Mouse (Mus musculus): Measurements from ENCODE around the gene Mllt3. TPM values are rescaled to one million over a fixed set of nuclear protein-coding genes. Genes with fewer than 3 reads are reported as not detected.

Mllt3 gene
- polyA plus RNA-seq, 1 experiment from 2014 or later, result 67.2 TPM

DNA sequence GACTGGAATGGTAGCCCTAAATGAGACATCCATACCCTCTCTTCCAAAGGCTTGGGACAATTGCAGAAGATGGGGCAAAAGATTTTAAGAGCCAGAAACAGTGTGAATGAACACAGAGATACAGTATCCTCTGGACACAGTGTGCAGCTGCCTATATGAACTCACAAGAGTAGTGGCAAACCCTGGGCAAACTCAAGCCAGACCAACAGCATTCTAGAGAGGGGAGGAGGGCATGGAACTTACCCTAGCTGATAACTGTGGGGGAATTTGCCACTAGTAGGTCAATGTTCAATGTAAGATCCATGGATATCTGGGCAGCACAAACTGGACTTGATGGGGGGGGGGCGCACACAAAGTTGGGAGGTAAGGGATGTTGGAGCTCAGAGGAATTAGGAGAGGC lies 151.2 kb downstream of the Mllt3 start:
- Histone ChIP-seq H3K27me3 (ENCODE audit: low read depth, poor library complexity, severe bottlenecking) (no peaks in the 10 kb centered on the region), H3K36me3 (peaks cover 3% of the 10 kb centered on the region), H3K27ac (replicated peaks) (no peak overlapping the region), H3K4me3 (no peak overlapping the region), H3K4me1 (peaks cover 5% of the 10 kb centered on the region), H3K9me3 (replicated peaks) (no peaks in the 10 kb centered on the region)
- DNase-seq (ENCODE audit: low spot score), result no peak
- 96% methylated on average over 1 of the region's 1 CpGs for WGBS

DNA sequence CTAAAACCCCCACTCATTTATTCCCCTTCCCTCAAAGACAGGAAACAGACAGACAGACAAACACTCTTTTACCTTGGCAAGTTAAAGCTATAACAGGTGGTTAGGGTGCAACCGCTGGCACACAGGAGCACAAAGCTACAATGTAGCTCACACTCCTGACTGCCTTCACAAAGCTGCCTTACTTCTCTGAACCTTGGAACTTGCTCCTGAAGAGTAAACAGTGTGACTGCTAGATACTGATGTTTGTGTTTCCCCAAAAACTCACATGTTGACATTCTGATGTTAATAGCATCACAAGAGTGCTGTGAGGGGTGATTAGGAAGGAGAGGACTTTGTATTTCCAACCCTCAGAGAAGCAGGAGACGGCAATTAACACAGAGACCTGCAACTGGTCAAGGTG lies 151.6 kb downstream of the Mllt3 start:
- WGBS, result 90% methylated on average over 2 of the region's 2 CpGs
- no peak for DNase-seq (ENCODE audit: low spot score)
- Histone ChIP-seq H3K36me3 (peaks cover 3% of the 10 kb centered on the region), H3K4me1 (peaks cover 5% of the 10 kb centered on the region), H3K27me3 (ENCODE audit: low read depth, poor library complexity, severe bottlenecking) (no peaks in the 10 kb centered on the region), H3K27ac (replicated peaks) (no peak overlapping the region), H3K9me3 (replicated peaks) (no peaks in the 10 kb centered on the region), H3K4me3 (no peak overlapping the region)

DNA sequence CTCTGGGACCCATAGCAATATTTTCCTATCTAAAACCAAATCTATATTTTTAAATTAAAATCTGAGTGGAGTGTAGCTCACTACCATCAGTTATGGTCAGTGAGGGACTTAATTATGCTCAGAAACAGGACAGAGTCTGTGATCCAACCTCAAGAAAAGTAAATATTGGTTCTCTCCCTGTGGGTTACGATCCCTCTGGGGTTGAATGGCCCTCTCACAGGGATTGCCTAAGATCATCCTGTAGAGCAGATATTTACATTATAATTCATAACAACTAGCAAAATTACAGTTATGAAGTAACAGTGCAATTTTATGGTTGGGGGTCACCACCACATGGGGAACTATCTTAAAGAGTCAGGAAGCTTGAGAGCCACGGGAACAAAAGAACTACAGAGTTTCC lies 152.9 kb downstream of the Mllt3 start:
- no peaks in the 10 kb centered on the region for H3K27me3 ChIP-seq (ENCODE audit: low read depth, poor library complexity, severe bottlenecking)
- peaks cover 3% of the 10 kb centered on the region for H3K36me3 ChIP-seq
- DNase-seq (ENCODE audit: low spot score), result no peak
- no peak overlapping the region for H3K27ac ChIP-seq (replicated peaks)
- no peak overlapping the region for H3K4me3 ChIP-seq
- WGBS, result 74% methylated on average over 2 of the region's 2 CpGs
- H3K4me1 ChIP-seq, result peaks cover 5% of the 10 kb centered on the region
- no peaks in the 10 kb centered on the region for H3K9me3 ChIP-seq (replicated peaks)

DNA sequence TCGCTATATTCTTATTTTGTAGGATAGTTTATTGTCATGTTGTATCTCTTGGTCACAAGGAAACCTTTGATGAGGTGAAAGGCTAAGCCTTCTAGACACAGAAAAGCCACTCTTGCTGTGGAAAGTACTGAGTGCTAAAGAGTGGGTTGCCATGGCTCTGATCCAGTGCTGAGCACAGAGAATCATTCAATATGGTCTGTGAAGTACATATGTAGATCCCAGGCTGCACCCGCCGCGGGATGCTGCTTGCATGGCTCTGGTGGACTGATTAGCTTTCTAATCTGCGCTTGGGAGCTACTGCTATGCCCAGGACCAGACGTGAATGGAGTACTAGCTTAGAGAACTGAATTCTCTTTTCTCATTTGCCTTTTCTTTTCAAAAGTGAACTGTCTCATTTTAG lies 154.5 kb downstream of the Mllt3 start:
- H3K4me3 ChIP-seq, result no peak overlapping the region
- H3K9me3 ChIP-seq (replicated peaks), result no peaks in the 10 kb centered on the region
- no peak overlapping the region for H3K27ac ChIP-seq (replicated peaks)
- H3K36me3 ChIP-seq, result peaks cover 4% of the 10 kb centered on the region
- DNase-seq (ENCODE audit: low spot score), result no peak
- peaks cover 5% of the 10 kb centered on the region for H3K4me1 ChIP-seq
- 86% methylated on average over 6 of the region's 6 CpGs for WGBS
- H3K27me3 ChIP-seq (ENCODE audit: low read depth, poor library complexity, severe bottlenecking), result no peaks in the 10 kb centered on the region

DNA sequence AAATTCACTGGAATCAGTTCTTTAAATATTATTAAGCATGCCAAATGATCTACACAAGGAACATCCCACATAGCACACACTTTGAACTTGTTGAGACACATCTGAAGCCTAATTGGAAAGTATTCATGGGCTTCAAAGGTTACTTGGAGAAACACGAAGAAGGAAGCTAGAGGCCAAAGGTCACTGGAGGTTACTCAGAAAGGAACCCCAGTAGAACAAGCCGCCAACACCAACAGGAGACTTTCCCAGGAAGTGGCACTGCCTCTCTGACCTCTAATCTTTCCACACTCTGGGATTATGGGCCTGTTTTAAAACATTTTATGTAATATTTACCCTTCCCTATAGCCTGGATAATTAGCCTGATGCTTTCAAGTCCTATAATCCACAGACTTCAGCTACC lies 162.6 kb downstream of the Mllt3 start:
- H3K27ac ChIP-seq (replicated peaks), result no peak overlapping the region
- no peak for DNase-seq (ENCODE audit: low spot score)
- peaks cover 4% of the 10 kb centered on the region; the same call in 1 of the 2 replicates for H3K4me1 ChIP-seq
- H3K9me3 ChIP-seq (replicated peaks), result no peaks in the 10 kb centered on the region
- H3K4me3 ChIP-seq, result no peak overlapping the region
- H3K36me3 ChIP-seq, result peaks cover 26% of the 10 kb centered on the region
- WGBS, result 50% methylated on average over 2 of the region's 2 CpGs
- H3K27me3 ChIP-seq (ENCODE audit: low read depth, poor library complexity, severe bottlenecking), result no peaks in the 10 kb centered on the region

DNA sequence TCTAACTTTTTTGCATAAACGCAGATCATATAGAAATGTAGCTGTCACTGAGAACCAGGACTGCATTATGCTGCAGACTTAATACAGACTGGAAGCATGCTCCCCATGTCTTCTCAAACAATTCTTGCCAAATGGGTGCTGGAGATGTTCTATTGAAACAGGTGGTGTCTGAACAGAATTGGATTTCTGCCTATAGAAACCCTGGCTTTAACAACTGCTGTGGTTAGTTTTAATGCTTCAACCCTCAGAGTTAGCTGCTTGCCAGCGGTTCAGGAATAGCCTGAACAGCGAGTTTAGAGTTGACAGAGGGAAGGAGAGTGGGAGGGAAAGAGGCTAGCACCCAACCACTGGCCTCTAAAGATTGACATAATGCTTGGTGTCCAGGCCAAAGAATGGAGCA lies 166.6 kb downstream of the Mllt3 start:
- peaks cover 9% of the 10 kb centered on the region for H3K4me1 ChIP-seq
- WGBS, result 87% methylated on average over 3 of the region's 3 CpGs
- no peaks in the 10 kb centered on the region for H3K27me3 ChIP-seq (ENCODE audit: low read depth, poor library complexity, severe bottlenecking)
- no peaks in the 10 kb centered on the region for H3K9me3 ChIP-seq (replicated peaks)
- H3K36me3 ChIP-seq, result peaks cover 14% of the 10 kb centered on the region; the same call in 1 of the 2 replicates
- H3K27ac ChIP-seq (replicated peaks), result no peak overlapping the region
- no peak for DNase-seq (ENCODE audit: low spot score)
- no peak overlapping the region for H3K4me3 ChIP-seq

DNA sequence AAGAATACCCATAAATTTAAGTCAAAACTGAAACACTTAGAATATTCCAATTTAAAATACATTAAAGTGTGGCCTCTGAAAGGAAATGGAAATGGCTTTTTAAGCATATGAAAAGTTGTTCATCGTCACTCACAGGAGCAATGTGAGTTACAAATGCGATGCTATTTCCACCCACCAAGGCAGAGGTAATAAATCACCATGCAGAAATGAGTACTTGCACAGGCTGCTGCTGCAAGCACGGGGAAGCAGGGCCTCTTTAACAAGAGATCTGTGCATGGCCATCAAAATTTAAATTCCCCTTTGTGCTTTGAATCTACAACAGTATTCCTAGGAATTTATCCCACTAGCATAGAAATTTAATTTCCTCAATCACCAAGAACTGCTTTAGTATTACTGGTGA lies 167.3 kb downstream of the Mllt3 start:
- Histone ChIP-seq H3K27me3 (ENCODE audit: low read depth, poor library complexity, severe bottlenecking) (no peaks in the 10 kb centered on the region), H3K4me1 (peaks cover 9% of the 10 kb centered on the region), H3K9me3 (replicated peaks) (no peaks in the 10 kb centered on the region), H3K27ac (replicated peaks) (no peak overlapping the region), H3K36me3 (peaks cover 9% of the 10 kb centered on the region; the same call in 1 of the 2 replicates), H3K4me3 (no peak overlapping the region)
- WGBS, result 89% methylated on average over 3 of the region's 3 CpGs
- DNase-seq (ENCODE audit: low spot score), result no peak

DNA sequence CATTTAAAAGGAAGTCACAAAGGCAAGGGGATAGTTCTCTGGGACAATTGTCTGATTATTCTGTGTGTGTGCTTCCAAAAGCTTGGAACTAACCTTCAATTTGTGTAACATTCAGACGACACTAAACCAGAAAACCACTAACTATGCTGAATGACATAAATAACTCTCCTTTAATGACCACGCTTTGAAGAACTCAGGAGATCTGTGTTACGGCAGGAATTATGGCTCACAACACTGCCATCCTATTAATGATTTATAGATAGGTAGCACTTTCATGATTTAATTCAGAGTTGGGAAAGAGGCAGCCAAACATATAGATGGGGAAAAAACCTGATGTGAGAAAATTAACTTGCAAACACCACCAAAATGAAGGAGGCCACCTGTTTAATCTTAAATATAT lies 168.1 kb downstream of the Mllt3 start:
- 90% methylated on average over 3 of the region's 3 CpGs for WGBS
- H3K4me1 ChIP-seq, result peaks cover 9% of the 10 kb centered on the region
- H3K36me3 ChIP-seq, result peaks cover 9% of the 10 kb centered on the region; the same call in 1 of the 2 replicates
- H3K27ac ChIP-seq (replicated peaks), result no peak overlapping the region
- H3K4me3 ChIP-seq, result no peak overlapping the region
- no peaks in the 10 kb centered on the region for H3K27me3 ChIP-seq (ENCODE audit: low read depth, poor library complexity, severe bottlenecking)
- no peaks in the 10 kb centered on the region for H3K9me3 ChIP-seq (replicated peaks)
- no peak for DNase-seq (ENCODE audit: low spot score)

DNA sequence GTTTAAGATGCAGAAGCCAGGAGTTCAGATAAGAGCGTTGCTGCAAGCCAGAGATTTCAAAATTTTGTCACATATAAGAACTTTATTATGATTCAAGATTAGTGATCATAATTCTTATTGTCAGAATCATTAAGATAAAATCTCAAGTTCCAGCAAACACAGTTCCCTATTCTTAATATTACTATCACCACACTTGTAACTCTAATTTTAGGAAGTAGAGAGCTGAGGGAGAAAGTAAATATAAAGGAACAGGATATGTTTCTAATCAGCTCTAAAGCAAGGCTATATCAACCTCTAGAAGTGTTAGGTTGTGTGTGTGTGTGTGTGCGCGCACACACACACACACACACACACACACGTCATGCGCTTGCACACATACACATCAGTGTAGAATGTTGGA lies 170.0 kb downstream of the Mllt3 start:
- WGBS, result 94% methylated on average over 5 of the region's 5 CpGs
- H3K4me1 ChIP-seq, result peaks cover 5% of the 10 kb centered on the region; the same call in 1 of the 2 replicates
- H3K27me3 ChIP-seq (ENCODE audit: low read depth, poor library complexity, severe bottlenecking), result no peaks in the 10 kb centered on the region
- H3K36me3 ChIP-seq, result peaks cover 9% of the 10 kb centered on the region; the same call in 1 of the 2 replicates
- no peaks in the 10 kb centered on the region for H3K9me3 ChIP-seq (replicated peaks)
- no peak overlapping the region for H3K27ac ChIP-seq (replicated peaks)
- H3K4me3 ChIP-seq, result no peak overlapping the region
- DNase-seq (ENCODE audit: low spot score), result no peak

DNA sequence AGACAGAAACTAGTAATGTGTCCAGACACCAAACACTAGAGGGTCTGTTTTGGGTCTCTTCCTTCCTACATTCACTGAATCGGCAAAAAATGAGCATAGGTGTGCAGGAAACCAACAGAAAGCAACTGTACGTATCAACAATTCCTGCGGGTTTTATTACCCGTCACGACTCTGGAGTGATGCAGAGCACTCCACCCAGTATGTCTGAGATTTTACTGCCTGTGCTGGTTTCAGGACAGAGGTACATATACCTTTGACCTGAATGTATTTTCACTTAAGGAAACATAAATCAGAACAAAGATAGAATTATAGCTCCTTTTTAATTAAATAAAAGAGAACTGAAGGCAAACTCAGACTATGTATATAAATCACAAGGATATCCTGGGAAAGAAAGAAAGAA lies 172.4 kb downstream of the Mllt3 start:
- WGBS, result 97% methylated on average over 5 of the region's 5 CpGs

DNA sequence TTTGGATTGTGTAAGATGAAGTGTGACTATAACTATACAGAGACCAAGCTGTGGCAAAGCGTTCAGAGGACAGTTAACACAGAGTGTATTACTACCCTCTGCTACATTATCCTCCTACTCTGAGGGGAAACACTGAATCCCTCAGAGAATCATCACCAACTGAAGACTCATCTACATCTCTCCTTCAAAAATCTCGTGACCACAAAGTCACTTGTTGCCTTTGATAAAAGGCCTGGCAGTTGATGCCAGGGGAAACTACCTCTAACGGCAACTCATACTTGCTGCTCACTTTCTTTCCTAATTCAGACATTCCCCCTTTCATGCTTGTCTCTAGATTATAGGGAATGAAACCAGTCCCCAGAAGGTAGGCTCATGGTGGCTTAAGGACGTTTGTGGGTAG lies 174.0 kb downstream of the Mllt3 start:
- Histone ChIP-seq H3K27ac (replicated peaks) (no peak overlapping the region), H3K4me3 (no peak overlapping the region), H3K4me1 (no peaks in the 10 kb centered on the region), H3K36me3 (peaks cover 9% of the 10 kb centered on the region; the same call in 1 of the 2 replicates), H3K27me3 (ENCODE audit: low read depth, poor library complexity, severe bottlenecking) (no peaks in the 10 kb centered on the region), H3K9me3 (replicated peaks) (no peaks in the 10 kb centered on the region)
- no peak for DNase-seq (ENCODE audit: low spot score)
- WGBS, result 82% methylated on average over 4 of the region's 4 CpGs

More for the DNA sequence above, 172.4 kb downstream of the Mllt3 start:
- no peaks in the 10 kb centered on the region for H3K9me3 ChIP-seq (replicated peaks)
- H3K4me1 ChIP-seq, result peaks cover 5% of the 10 kb centered on the region; the same call in 1 of the 2 replicates
- no peaks in the 10 kb centered on the region for H3K27me3 ChIP-seq (ENCODE audit: low read depth, poor library complexity, severe bottlenecking)
- DNase-seq (ENCODE audit: low spot score), result no peak
- no peak overlapping the region for H3K27ac ChIP-seq (replicated peaks)
- H3K4me3 ChIP-seq, result no peak overlapping the region
- peaks cover 9% of the 10 kb centered on the region; the same call in 1 of the 2 replicates for H3K36me3 ChIP-seq

DNA sequence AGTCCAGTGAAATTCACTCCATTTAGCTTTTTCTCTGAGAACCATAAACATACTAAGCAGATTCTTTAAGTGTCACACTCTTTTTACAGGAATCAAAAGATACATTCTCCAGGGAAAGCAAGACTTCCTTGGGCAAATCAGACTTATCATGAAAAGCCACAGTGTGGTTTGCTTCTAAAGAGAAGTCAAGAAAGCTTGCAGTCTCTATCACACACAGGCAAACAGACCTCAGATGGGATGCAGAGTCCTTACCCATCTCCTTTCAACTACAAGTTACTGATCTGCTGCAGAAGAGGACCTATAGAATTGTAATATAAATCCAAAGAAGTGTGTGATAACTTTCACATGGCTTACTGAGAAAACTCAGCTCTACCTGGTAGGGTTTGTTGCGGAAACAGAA lies 175.2 kb downstream of the Mllt3 start:
- DNase-seq (ENCODE audit: low spot score), result no peak
- H3K36me3 ChIP-seq, result peaks cover 9% of the 10 kb centered on the region; the same call in 1 of the 2 replicates
- H3K4me1 ChIP-seq, result no peaks in the 10 kb centered on the region
- no peaks in the 10 kb centered on the region for H3K9me3 ChIP-seq (replicated peaks)
- no peak overlapping the region for H3K27ac ChIP-seq (replicated peaks)
- H3K4me3 ChIP-seq, result no peak overlapping the region
- no peaks in the 10 kb centered on the region for H3K27me3 ChIP-seq (ENCODE audit: low read depth, poor library complexity, severe bottlenecking)
- WGBS, result 96% methylated on average over 1 of the region's 1 CpGs

DNA sequence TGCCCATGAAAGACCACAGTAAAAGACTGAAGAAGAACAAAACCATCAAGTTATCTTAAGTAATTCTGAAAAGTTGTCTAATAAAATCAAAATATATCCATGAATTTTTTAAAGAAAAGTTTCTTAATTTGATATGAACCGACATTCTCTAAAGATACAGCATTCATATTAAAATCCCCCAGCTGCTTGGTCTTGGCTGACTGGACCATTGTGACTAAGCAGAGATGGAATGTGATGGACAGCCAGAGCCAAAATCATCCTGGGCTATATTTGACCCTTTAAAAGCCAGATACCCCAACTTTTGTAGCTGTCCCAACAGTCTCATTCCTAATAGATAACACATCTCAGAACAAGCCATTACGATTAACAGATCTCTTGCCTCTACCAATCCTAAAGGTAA lies 180.7 kb downstream of the Mllt3 start:
- Histone ChIP-seq H3K9me3 (replicated peaks) (no peaks in the 10 kb centered on the region), H3K36me3 (0 out of 2 replicates have a peak, but pooled peaks cover 2% of the 10 kb centered on the region), H3K27me3 (ENCODE audit: low read depth, poor library complexity, severe bottlenecking) (no peaks in the 10 kb centered on the region), H3K4me3 (no peak overlapping the region), H3K4me1 (no peaks in the 10 kb centered on the region), H3K27ac (replicated peaks) (no peak overlapping the region)
- WGBS, result 86% methylated on average over 2 of the region's 2 CpGs
- DNase-seq (ENCODE audit: low spot score), result no peak

DNA sequence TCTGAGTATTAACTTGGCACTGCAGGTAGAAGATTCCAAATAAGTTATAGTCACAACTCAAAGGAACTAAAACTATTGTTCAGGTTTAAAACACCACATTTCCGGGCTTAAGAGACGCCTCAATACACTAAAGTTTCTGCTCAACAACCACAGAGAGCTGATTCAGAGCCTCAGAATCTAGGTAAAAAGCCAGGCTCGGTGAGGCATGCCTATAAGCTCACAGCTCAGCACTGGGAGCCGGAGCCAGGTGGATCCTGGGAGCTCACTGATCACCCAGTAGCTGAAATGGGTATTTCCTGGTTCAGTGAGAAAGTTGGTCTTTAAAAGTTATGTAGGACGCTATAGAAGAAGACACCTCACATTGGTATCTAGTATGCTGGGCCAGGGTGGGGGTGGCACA lies 183.1 kb downstream of the Mllt3 start:
- H3K27me3 ChIP-seq (ENCODE audit: low read depth, poor library complexity, severe bottlenecking), result no peaks in the 10 kb centered on the region
- H3K36me3 ChIP-seq, result 0 out of 2 replicates have a peak, but pooled peaks cover 2% of the 10 kb centered on the region
- no peak overlapping the region for H3K4me3 ChIP-seq
- no peak overlapping the region for H3K27ac ChIP-seq (replicated peaks)
- no peak for DNase-seq (ENCODE audit: low spot score)
- H3K4me1 ChIP-seq, result no peaks in the 10 kb centered on the region
- WGBS, result 81% methylated on average over 5 of the region's 5 CpGs
- H3K9me3 ChIP-seq (replicated peaks), result no peaks in the 10 kb centered on the region

Measured in midbrain, embryonic 10.5 days (tissue).